Mouse (Mus musculus): ENCODE results near the gene Adamtsl5. TPM values are rescaled to one million over a fixed set of nuclear protein-coding genes. Genes with fewer than 3 reads are reported as not detected.

The Adamtsl5 gene
- total RNA-seq, 2 experiments from 2014 or later = 27.4 to 38.1 TPM

DNA sequence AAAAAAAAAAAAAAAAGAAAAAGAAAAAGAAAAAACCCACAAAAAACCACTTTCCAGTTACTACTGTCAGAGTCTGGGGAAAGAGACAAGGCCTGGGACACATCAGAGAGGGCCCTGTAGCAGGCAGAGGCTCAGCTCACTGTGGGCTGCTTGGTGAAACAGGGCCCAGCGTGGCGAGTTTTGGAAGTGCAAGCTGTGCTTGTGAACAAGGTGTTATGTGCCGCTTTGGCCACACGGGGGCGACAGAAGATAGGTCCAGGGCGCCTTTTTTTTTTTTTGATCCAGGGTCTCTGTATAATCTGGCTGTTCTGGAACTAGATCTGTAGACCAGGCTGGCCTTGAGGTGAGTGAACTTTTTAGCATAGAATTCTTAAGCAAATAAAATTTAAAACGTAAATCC is 27.9 kb upstream of the Adamtsl5 start:
- intact Hi-C loops (cut with DNase I) = no loop called here

DNA sequence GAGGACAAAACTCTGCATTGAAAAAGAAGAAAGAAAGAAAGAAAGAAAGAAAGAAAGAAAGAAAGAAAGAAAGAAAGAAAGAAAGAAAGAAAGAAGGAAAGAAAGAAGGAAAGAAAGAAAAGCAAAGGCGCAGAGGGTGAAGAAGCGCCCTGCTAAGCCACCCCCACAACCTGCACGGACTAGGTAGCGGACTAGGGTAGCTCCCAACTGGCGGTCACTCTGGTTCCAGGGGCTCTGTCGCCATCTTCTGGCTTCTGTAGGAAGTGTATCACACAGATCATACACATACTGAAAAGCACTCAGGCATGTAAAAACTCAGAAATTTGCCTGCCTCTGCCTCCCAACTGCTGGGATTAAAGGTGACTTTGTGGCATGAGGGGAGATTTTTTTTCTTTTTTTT is 25.9 kb upstream of the Adamtsl5 start:
- peak in 1 of 2 experiments; percentile 52 for DNase-seq
- intact Hi-C loops (cut with DNase I) = loop anchor here (1.0 to 2.0 kb wide), 2 partner anchors 23 to 79 kb away; partner anchors contain the start of gene Apc2

More for the DNA sequence above, 27.9 kb upstream of the Adamtsl5 start:
- DNase-seq = peak; percentile 85 to 91

DNA sequence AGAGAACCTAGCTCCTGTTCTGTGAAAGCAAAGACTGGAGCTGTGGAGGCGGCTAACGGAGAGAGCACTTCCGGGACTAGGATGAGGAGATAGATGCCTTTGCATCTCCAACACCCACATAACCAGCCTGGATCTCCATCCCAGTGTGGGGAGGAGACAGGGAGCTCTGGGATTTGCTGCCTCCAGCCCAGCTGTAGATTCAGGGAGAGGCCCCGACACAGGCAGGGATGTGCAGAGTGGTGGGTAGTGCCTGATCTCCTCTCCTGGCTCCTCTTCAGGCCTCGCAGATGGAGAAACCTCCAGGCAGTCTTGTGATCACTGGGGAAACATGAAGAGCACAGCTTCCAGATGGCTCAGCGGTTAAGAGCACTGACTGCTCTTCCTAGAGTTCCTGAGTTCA is 24.5 kb upstream of the Adamtsl5 start:
- DNase-seq = no peak

DNA sequence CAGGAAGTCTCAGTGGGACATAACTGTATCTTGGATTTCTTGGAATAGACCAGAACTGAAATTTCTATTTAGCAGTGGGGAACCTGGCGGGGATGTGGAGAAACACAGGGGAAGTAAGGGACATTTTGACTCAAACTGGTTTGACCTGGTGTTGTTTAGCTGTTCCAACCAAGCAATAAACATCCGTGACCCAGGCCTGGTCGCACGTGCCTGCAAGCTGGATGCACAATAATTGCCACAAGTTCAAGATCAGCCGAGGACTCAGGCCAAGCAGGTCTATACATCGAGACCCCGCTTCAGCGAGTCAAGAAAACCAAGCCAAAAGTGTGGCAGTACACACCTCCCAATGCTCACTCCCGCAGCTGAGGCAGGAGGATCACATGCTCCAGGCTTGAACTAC is 23.8 kb upstream of the Adamtsl5 start:
- DNase-seq = no peak
- intact Hi-C loops (cut with DNase I) = no loop called here

More for the DNA sequence above, 24.5 kb upstream of the Adamtsl5 start:
- intact Hi-C loops (cut with DNase I) = no loop called here

DNA sequence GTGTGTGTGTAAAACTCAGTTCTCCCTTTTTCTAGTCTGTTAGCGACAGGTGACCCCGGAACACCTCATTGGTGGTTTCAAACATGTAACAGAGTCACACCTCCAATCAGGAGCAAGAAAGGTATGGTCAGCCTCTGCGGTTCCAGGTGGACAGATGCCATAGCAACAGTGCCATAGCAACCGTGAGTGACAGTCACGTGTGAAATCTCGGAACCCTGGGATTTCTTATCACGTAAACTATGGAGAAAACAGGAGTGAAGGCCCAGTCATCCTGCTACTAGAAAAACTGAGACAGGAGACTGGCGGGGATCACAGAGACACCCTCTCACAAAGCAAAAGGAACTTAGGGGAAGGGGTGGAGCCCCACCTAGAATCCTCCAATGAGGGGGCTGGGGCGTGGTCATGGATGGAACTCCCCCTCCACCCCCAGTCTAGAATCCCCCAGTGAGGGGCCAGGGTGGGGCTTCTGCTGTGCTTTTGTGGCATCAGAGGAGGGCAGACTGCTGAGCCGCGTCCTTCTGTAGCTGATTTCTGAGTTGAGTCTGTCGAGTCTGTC is 23.3 kb upstream of the Adamtsl5 start:
- intact Hi-C loops (cut with DNase I) = no loop called here

DNA sequence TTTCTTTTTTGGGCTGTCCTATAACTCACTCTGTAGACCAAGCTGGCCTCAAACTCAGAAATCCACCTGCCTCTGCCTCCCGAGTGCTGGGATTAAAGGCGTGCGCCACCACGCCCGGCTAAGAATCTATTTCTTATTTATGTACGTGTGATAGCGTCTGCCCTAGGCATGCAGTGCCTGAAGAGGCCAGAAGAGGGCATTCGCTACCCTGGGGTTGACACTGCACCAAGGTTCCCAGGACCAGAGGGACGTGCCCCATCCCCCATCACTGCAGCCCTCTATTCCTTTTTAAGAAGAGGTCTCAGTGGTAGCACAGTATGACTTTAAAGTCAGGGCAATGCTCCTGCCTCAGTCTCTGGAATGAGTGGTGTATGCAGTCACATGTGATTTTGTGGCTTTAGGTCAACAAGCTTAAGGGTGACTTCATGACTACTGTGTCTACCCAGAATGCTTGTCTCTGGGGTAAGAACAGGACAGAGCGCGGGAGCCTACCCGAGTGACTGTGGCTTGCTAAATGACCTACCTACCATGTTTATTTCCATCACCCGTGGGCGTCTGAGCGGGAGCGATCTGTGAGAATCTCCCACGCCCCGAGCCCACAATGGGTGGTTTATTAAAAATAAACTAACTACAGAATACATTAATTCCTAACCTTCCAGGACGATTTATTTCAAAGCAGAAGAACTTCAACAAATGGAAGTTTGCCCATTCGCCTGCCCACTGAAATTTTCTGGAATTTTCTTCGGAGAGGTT is 22.0 kb upstream of the Adamtsl5 start:
- no peak for DNase-seq
- intact Hi-C loops (cut with DNase I) = no loop called here

More for the DNA sequence above, 23.3 kb upstream of the Adamtsl5 start:
- DNase-seq = no peak

DNA sequence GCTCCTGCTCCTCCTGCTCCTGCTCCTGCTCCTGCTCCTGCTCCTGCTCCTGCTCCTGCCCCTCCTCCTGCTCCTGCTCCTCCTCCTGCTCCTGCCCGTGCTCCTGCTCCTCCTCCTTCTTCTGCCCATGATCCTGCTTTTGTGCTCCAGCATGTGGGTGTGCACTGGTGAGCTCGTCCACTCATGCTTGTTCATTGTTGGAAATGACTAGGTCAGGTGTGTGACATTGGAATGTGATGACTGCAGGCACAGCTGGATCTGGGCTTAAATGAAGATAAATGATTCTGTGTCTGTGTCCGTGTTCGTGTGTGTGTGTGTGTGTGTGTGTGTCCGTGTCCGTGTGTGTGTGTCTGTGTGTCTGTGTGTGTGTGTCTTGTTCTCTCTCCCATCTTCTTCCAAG is 20.2 kb upstream of the Adamtsl5 start:
- no peak for DNase-seq
- intact Hi-C loops (cut with DNase I) = no loop called here

DNA sequence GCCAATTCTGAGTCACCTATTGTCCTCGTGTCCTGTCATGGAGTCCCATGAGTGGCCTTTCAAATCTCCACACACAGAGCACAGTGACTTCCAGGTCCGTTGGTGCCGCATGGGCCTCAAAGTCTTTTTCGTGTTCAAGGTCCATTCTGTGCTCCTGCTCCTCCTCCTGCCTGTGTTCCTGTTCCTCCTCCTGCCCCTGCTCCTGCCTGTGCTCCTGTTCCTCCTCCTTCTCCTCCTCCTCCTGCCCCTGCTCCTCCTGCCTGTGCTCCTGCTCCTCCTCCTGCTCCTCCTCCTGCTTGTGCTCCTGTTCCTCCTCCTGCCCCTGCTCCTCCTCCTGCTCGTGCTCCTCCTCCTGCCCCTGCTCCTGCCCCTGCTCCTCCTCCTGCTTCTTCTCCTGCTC is 19.7 kb upstream of the Adamtsl5 start:
- intact Hi-C loops (cut with DNase I) = loop anchor here (1.0 kb wide), 1 partner anchor 39 kb away; the partner anchor contains the start of genes Pcsk4 and Reep6
- DNase-seq = no peak

DNA sequence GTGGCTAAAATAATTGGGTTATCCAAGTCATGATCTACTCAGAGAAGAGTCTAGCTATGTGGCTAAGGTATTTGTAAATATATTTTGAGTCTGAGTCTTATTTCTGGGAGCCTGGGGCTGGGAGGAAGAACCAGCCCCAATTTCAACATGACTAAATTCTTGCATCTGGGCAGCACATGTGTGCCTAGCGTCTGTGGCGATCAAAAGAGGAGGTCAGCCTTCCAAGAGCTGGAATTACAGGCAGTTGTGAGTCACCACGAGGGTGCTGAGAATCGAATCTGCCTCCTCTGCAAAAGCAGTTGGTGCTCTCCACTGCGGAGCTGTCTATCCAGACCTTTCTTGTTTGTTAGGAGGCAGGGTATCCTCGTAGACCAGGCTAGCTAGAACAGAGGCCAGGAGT is 17.5 kb upstream of the Adamtsl5 start:
- intact Hi-C loops (cut with DNase I) = no loop called here
- DNase-seq = no peak

DNA sequence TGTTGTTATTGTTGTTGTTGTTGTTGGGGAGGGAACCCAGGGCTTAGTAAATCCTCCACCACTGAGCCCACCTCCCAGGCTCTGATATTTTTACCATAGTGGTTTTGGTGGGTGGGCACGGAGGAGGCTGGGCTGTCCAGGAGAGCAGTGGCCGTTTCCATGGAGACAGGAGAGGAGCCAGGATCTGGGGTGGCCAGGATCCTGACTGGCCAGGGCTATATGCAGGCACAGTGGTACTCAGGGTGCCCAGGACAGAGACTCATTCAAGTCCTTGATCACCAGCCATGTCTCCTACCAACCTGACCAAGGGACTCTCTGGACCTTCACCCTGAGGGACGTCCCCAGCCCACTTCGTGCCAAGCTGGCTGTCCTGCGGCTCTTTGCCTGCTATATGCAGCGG is 15.5 kb upstream of the Adamtsl5 start:
- intact Hi-C loops (cut with DNase I) = no loop called here
- no peak for DNase-seq

DNA sequence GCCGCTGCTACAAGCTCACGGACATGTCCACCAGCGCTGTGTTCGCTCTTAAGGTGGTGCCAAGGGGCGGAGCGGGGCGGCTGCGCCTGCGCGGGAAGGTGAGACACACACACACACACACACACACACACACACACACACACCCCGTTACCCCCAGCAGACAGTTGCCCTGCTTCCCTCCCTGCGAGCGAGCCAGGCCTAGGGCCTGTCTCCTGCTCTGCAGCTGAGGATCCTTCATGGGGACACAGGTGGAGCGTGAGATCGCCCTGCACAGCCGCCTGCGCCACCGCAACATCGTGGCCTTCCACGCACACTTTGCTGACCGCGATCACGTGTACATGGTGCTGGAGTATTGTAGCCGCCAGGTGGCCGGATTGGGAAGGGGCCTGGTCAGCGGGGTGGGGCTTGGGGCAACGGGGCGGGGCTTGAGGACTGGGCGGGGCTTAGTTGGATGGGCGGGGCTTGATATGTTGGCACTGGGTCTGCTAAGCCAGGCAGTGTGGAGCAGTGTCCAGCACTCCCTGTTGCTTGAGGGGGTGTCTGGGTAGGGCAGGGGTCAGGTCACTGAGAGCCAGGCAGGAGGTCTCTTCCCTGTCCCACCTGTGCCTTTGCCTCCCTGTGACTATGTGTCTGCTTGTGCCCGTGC is 9.9 kb upstream of the Adamtsl5 start:
- DNase-seq = no peak

DNA sequence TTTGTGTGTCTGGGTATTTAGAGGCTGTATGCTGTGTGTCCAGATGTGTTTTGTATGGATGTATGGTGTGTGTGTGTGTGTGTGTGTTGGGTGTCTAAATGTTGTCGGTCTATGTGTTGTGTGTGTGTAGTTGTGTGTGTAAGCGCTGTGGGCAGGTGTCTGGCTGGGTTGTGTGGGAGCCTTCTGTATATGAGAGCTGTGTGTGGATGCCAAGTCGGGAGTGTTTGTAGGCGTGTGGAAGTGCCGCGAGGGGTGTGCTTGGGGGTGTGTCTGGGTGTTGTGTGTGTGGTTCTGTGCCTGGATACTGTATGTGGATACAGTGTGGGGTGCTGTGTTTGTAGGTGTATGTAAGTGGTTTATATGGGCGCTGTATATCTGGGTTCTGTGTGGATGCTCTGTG is 9.1 kb upstream of the Adamtsl5 start:
- intact Hi-C loops (cut with DNase I) = no loop called here
- no peak for DNase-seq

More for the DNA sequence above, 9.9 kb upstream of the Adamtsl5 start:
- intact Hi-C loops (cut with DNase I) = no loop called here

DNA sequence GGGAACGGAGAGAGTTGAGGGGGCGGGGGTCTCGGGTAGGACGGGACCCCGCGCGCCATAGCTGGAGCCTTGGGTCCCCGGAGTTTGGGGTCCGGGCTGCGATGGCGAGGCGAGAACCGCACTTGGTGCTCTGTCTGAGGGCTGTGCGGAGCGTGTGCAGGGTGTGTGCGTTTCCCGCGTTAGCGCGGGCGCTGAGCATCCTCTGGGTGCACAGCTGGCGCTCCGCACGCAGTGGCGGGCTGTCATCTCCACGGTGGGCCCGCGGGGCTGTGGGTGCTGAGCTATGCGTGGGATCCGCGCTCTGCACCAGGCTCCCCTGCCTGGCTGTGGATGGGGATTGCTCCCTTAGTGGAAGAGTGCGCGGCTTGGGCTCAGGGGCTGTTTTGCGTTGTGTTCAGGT is 8.5 kb upstream of the Adamtsl5 start:
- intact Hi-C loops (cut with DNase I) = no loop called here
- DNase-seq = no peak

DNA sequence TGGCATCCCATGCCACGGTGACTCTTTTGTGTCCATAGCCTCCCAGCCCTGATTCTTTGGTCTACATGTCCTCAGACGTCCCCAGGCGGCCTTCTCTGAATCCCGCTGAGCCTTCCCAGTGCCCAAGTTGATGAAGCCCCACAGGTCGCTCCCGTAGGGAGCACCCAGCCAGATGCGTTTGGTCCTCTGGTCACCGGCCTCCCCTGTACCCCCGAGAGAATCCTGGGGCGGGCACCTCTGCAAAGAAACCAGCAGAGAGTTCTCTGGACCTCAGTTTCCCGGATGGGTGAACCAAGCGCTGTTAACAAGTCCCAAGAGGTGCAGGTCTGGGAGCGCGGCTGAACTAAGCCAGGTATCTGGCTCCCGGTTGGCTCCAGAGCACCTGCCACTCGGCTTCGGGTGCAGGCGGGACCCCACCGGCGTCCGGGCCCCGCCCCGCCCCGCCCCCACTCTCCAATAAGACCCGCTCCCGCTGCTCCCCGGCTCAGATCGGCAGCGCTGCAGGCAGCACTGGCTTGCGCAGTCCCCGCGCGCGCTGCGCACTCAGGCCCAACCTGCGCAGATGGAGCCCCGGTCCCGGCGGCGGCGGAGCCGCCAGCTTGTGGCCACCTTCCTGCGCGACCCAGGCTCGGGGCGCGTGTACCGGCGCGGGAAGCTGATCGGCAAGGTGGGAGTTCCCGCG is 7.9 kb upstream of the Adamtsl5 start, which contains the start of gene Plk5:
Plk5 (plus strand) TSS at position 459 of the 682 bp plus-strand sequence.
- intact Hi-C loops (cut with DNase I) = no loop called here

DNA sequence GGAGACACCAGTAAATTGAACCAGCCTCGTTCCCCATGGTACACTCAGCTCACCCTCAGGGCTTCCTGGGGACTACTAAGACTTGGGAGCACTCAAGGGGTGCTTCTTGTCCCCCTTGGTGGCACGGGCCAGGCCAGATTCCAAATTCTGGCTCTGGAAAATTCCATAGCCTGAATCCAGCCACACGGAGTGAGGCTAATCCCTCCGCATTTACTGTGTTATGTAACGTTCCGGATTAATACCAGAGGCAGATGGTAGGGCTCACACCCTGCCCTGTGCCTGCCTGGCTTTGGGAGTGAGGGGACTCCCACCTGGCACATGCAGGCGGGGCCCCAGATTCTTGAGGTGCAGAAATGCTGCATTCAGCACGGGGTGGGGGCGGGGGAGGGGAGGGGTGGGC is 7.2 kb upstream of the Adamtsl5 start:
- no peak for DNase-seq
- intact Hi-C loops (cut with DNase I) = no loop called here

More for the DNA sequence above, 7.9 kb upstream of the Adamtsl5 start, which contains the start of gene Plk5:
- no peak for DNase-seq

DNA sequence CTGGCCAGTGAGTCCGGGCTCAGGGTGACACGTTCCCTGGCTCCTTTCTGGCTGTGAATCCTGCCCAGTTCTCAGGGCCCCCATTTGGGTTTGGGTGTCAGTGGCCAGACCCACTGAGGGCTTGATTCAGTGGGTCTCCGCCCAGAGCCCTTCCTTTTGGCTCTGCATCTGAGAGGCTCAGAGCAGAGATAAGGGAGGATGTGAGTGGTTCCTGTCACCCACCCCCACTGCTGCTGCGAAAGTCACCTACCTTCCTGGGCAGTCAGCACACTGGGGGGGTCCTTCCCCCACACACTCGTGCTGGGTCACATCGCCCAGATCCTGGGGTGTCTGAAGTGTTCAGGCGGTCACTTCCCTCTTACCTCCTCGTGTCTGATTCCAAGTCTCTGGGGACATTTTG is 4.5 kb upstream of the Adamtsl5 start:
- intact Hi-C loops (cut with DNase I) = no loop called here

DNA sequence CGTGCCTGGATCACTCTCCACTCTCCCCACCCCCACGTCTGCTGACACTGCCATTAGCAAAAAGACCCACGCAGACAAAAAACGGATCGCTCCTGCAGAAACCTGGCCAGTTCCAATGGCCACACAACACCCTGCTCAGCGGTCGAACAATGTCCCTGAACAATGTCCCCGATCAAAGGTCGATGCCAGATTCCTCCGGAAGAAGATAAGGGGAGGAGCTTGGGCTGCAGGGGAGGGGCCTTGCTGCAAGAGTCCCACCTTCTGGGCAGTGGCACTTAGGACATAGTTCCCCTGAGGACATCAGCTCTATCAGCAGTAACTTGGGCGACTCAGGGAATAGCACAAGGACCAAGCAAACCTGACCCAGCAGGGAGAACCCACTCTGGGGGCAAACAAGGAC is 3.7 kb upstream of the Adamtsl5 start:
- DNase-seq = no peak
- intact Hi-C loops (cut with DNase I) = loop anchor here (2.0 kb wide), 1 partner anchor 23 kb away; no protein-coding TSS in a partner anchor

More for the DNA sequence above, 4.5 kb upstream of the Adamtsl5 start:
- no peak for DNase-seq

DNA sequence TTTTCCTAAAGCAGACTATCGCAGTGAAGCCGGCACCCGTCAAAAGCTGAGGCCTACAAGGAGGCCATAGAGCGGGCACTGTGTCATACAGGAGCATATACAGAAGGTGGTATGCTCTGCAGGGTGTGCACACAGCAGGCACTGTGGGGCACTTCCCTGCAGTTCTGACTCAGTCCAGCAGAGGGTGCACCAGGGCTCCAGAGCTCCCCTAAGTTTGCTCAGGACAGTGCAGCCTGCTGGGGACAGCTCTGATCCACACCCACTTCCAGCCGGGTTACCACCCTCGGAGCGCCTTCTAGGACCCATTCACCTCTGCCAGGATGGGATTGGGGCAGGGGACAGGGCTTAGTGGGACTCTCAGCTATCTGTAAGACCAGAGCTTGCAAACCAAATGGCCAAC is 2.1 kb upstream of the Adamtsl5 start:
- DNase-seq = peak; percentile 83 to 87
- intact Hi-C loops (cut with DNase I) = loop anchor here (2.0 kb wide), 1 partner anchor 25 kb away; no protein-coding TSS in a partner anchor

DNA sequence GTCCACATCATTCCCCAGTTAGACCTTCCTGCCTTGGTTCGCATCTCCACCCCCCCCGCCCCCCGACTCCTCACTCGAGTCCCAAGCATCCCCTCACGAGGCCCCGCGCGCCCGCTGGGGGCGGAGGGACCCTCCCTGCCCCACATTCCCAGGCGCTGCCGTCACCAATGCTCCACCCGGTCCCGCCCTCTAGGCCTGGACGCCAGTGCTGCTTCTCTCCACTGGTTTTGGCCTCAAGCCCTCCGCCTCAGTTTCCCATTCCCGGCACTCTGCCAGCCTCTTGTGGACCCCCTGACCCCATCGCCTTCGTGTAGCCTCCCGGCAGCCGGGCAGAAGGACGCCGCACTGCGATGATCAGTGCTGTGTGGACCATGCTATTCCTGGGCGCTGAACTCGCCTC is 769 bp upstream of the Adamtsl5 start:
- peak in 1 of 2 experiments; percentile 49 for DNase-seq
- intact Hi-C loops (cut with DNase I) = loop anchor here (1.0 kb wide), 1 partner anchor 54 kb away; the partner anchor contains the start of gene Apc2

DNA sequence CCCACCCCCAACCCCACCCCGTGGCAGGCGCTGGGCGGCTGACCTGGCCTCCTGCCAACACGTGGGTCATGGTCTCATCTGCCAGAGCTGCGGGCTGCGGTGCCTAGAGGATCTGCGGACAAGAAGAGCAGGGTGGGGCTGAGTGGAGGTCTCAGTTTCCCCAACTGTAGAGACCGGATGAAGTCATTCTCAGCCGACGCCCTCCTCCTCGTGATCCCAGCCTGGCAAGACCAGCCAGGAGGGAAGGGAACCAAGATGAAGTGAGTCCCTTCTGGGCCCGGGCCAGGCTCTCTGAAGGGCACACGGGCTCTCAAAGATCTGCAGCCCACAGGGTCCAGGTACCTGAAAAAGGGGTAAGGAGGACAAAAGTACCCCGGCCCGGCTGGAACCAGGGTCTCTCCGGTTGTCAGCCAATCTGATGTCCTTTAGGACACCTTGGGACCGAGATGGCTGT is 671 bp downstream of the Adamtsl5 start:
- intact Hi-C loops (cut with DNase I) = no loop called here
- peak in 1 of 2 experiments; percentile 30 for DNase-seq

Data from gastrocnemius, postnatal 36 days (tissue).